Mouse (Mus musculus) heart, postnatal 0 days (tissue): Measurements from ENCODE around the gene Vmn1r234. TPM values are rescaled to one million over a fixed set of nuclear protein-coding genes. Genes with fewer than 3 reads are reported as not detected.
"Not testable (repeated sequence)": the region's sequence is repeated elsewhere in the genome, so short reads cannot be mapped to it uniquely, and the experiment has no call there.

ENCODE experiments used
- ATAC-seq: fragments of 200-750 bp; cut with Nextera tagmentation; 2 replicates; pipeline ENCODE4 v1.8.0; 2017; ENCODE audit warnings: low read depth, moderate number of reproducible peaks, moderate library complexity; ENCODE audit not compliant: insufficient read depth
- DNase-seq: peaks from one replicate; pipeline ENCODE4 v3.0.0-alpha.2; 2016; ENCODE audit warnings: low spot score
- H3K27ac ChIP-seq: fragments of 300-500 bp; sonication (generic); 2 replicates; pipeline ENCODE4 v1.5.1; 2014; ENCODE audit warnings: low read depth, mild to moderate bottlenecking
- H3K27me3 ChIP-seq: fragments of 300-500 bp; sonication (generic); 2 replicates; pipeline ENCODE4 v1.6.1; 2014; ENCODE audit warnings: low read length, mixed read lengths; ENCODE audit not compliant: control insufficient read depth, insufficient read depth
- H3K36me3 ChIP-seq: fragments of 300-500 bp; sonication (generic); replicated peaks from 2 replicates; pipeline ENCODE4 v1.6.1; 2014; ENCODE audit warnings: low read length, mixed read lengths; ENCODE audit not compliant: control insufficient read depth, insufficient read depth
- H3K4me1 ChIP-seq: fragments of 300-500 bp; sonication (generic); 2 replicates; pipeline ENCODE4 v1.6.1; 2014; ENCODE audit warnings: antibody characterized with exemption; ENCODE audit not compliant: control insufficient read depth, insufficient read depth
- H3K4me2 ChIP-seq: fragments of 300-500 bp; sonication (generic); 2 replicates; pipeline ENCODE4 v1.6.1; 2014; ENCODE audit warnings: low read depth, mild to moderate bottlenecking, low read length, moderate library complexity
- H3K4me3 ChIP-seq: fragments of 300-500 bp; sonication (generic); 2 replicates; pipeline ENCODE4 v1.5.1; 2014; ENCODE audit warnings: low read depth, low read length
- H3K9ac ChIP-seq: fragments of 300-500 bp; sonication (generic); replicated peaks from 2 replicates; pipeline ENCODE4 v1.6.1; 2014; ENCODE audit warnings: low read depth, low read length, mixed read lengths
- H3K9me3 ChIP-seq: fragments of 300-500 bp; sonication (generic); replicated peaks from 2 replicates; pipeline ENCODE4 v1.6.1; 2016; ENCODE audit warnings: low read length; ENCODE audit not compliant: control insufficient read depth
- CTCF ChIP-seq: IDR thresholded peaks from 2 replicates; pipeline ENCODE4 v1.5.1; 2016; ENCODE audit warnings: antibody characterized with exemption, control low read depth, low read depth
- EP300 ChIP-seq: IDR thresholded peaks from 2 replicates; pipeline ENCODE4 v1.6.1; 2016; ENCODE audit warnings: antibody characterized with exemption, low read depth
- WGBS: fragments of 180-500 bp; shearing (Covaris S2); extraction: QIAGEN DNeasy Blood & Tissue Kit; methylation state at CpG from one replicate; pipeline ENCODE4 v1.1.7; 2014; 5-methylcytosine and 5-hydroxymethylcytosine counted together
- polyA plus RNA-seq: library from polyadenylated mRNA; unstranded; fragments of >200 nt; fragmentation: Nextera tagmentation; extraction: Ambion mirVana; gene quantifications from 2 replicates; pipeline ENCODE4 v1.2.1, GENCODE M21; 2015
- total RNA-seq: library from RNA; depleted of rRNA; stranded (reverse); fragments of >200 nt; gene quantifications from 2 replicates; pipeline ENCODE4 v1.2.3, GENCODE M21; 2014; ENCODE audit warnings: low replicate concordance; rRNA removed

The Vmn1r234 gene
- not detected in 2 replicates for total RNA-seq
- polyA plus RNA-seq, result not detected in 2 replicates

DNA sequence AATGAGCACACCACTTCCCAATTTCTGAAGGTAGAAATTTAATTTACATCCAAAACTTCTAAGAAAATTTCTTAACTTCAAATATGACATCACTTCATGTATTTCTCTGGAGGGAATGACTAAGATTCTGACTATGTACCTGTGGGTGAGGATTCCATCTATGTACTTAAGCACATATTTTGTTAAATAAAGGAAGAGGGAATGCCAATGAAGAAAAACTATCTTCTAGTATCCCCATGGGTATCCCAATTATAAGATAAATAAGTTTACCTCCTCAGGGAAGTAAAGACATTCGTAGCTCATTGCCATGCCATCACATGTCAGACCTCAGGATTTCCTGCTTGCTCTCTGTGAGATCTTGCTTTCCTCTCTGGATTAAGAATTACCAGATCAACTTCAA lies at the start of gene Vmn1r234:
Gene Vmn1r234, plus strand, starts transcription at position 301 of the 400 bp plus-strand sequence.
- WGBS, result 61% methylated on average over 1 of the region's 1 CpGs
- no peak for ATAC-seq
- no peak for TF ChIP-seq EP300

DNA sequence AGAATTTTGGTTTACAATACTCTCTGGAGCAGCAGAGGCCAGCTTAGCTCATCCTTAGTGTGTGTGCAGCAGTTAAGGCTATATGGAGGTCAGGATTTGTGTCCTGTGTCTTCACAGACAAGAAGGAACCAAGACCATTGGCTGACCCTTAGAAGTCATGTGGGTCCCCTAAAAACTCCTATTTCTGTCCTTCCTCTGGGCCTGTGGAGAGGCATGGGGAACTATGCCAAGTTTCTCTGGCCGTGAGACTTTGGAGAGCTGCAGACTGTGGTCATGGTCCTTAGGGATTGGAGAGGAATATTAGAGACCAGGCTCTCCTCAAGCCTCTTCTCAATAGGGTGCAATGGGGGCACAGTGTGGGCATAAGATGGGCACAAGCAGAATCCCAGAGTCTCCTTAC lies 14.8 kb upstream of the Vmn1r234 start:
- H3K9ac ChIP-seq, ATAC-seq, H3K27me3 ChIP-seq, H3K9me3 ChIP-seq, H3K4me3 ChIP-seq, H3K4me2 ChIP-seq, H3K27ac ChIP-seq, DNase-seq, H3K4me1 ChIP-seq, H3K36me3 ChIP-seq: not testable (repeated sequence)
- 47% methylated on average over 1 of the region's 1 CpGs for WGBS

More for the DNA sequence above, at the start of gene Vmn1r234:
- no peaks in the 10 kb centered on the region for H3K9me3 ChIP-seq
- no peaks in the 10 kb centered on the region for H3K4me1 ChIP-seq
- no peak for DNase-seq
- H3K4me2 ChIP-seq, result no peak within 1 kb of the TSS
- no peaks in the 10 kb centered on the region for H3K36me3 ChIP-seq
- H3K9ac ChIP-seq, result no peak within 1 kb of the TSS
- no peak within 1 kb of the TSS for H3K27ac ChIP-seq
- no peaks in the 10 kb centered on the region for H3K27me3 ChIP-seq
- H3K4me3 ChIP-seq, result no peak within 1 kb of the TSS

GRCm38 (mm10) chr17:21231654-21232053 lies 5.8 kb downstream of the Vmn1r234 start:
- no peaks in the 10 kb centered on the region for H3K36me3 ChIP-seq
- H3K27me3 ChIP-seq, result no peaks in the 10 kb centered on the region
- no peak for TF ChIP-seq EP300
- TF ChIP-seq CTCF, result peak; percentile 71
- no peak overlapping the region for H3K4me3 ChIP-seq
- no peaks in the 10 kb centered on the region for H3K9me3 ChIP-seq
- no peak overlapping the region for H3K27ac ChIP-seq
- WGBS, result 28% methylated on average over 9 of the region's 9 CpGs
- DNase-seq (peak; percentile 19), ATAC-seq (no peak)
- H3K4me1 ChIP-seq, result no peaks in the 10 kb centered on the region
- no peak overlapping the region for H3K4me2 ChIP-seq
- H3K9ac ChIP-seq, result no peak overlapping the region

DNA sequence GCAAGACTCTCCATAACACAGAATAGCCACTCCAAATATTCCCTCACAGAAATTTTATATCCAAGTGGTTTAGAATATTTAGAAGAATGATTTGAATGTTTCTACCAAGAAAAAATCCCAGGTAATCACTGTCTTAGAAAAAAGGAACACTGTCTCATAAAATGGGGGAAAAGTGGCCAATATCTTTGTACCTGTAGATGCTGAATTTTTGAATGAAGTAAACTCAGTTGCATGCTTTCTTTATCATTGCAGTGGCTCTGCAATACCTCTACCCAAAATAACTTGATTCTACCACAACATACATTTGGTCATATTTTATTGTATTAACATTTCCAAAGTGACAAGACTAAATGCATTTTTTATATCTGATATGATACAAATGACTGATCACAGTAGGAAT lies 30.2 kb downstream of the Vmn1r234 start, which contains the start of gene Vmn1r235:
Gene Vmn1r235, plus strand, starts transcription at position 301 of the 400 bp plus-strand sequence.
- Histone ChIP-seq H3K4me2 (no peak within 1 kb of the TSS), H3K4me3 (no peak within 1 kb of the TSS), H3K9ac (no peak within 1 kb of the TSS), H3K27me3 (no peaks in the 10 kb centered on the region), H3K4me1 (no peaks in the 10 kb centered on the region), H3K9me3 (no peaks in the 10 kb centered on the region), H3K36me3 (no peaks in the 10 kb centered on the region), H3K27ac (no peak within 1 kb of the TSS)
- DNase-seq (no peak), ATAC-seq (no peak)
- TF ChIP-seq EP300 (no peak), CTCF (no peak)

DNA sequence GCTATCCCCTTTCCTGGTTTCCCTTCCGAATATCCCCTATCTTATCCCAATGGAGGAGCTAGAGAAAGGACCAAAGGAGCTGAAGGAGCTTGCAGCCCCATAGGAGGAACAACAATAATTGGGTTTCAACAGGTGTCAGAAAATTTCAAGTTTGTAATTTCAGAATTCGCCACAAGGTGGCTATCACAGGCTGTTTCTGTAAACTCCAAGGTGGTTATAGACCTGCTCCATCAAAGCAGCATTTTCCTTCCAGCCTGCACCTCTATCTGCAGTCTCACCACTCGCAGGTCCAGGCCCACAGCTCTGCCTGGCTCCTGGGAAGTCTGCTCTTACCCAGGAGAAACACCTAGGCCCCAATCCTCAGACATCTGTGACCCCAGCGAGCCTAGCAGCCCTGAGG lies 46.2 kb downstream of the Vmn1r234 start:
- ATAC-seq, result peak; percentile 36; the same call in 1 of the 2 replicates
- H3K9me3 ChIP-seq, result no peaks in the 10 kb centered on the region
- DNase-seq, result peak; percentile 12
- no peak overlapping the region for H3K4me2 ChIP-seq
- H3K27me3 ChIP-seq, result no peaks in the 10 kb centered on the region
- no peak overlapping the region for H3K9ac ChIP-seq
- no peaks in the 10 kb centered on the region for H3K4me1 ChIP-seq
- H3K4me3 ChIP-seq, result no peak overlapping the region
- WGBS, result 5% methylated on average over 4 of the region's 4 CpGs
- H3K36me3 ChIP-seq, result no peaks in the 10 kb centered on the region
- no peak overlapping the region for H3K27ac ChIP-seq
- TF ChIP-seq CTCF, result peak; percentile 56
- no peak for TF ChIP-seq EP300

DNA sequence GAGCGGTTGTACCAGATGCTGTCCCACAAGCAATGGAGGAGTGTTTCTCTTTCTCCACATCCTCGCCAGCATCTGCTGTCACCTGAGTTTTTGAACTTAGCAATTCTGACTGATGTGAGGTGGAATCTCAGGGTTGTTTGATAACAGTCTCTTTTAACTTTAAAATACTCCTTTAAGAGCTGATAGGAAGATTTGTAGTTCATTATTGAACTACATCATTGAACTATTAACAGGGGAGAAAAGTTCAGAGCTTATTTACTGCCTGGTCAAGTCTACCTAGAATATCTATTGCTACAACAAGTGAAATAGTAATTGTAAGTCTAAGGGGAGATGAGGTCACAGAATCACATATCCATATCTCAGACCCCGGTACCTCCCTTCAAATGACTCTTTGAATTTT lies 56.8 kb downstream of the Vmn1r234 start, which contains the start of gene Vmn1r236:
Gene Vmn1r236, plus strand, starts transcription at position 301 of the 400 bp plus-strand sequence.
- no peak within 1 kb of the TSS for H3K27ac ChIP-seq
- 64% methylated on average over 3 of the region's 3 CpGs for WGBS
- H3K27me3 ChIP-seq, result no peaks in the 10 kb centered on the region
- no peaks in the 10 kb centered on the region for H3K9me3 ChIP-seq
- H3K9ac ChIP-seq, result no peak within 1 kb of the TSS
- H3K4me1 ChIP-seq, result no peaks in the 10 kb centered on the region
- DNase-seq (no peak), ATAC-seq (no peak)
- H3K4me2 ChIP-seq, result no peak within 1 kb of the TSS
- H3K36me3 ChIP-seq, result no peaks in the 10 kb centered on the region
- no peak within 1 kb of the TSS for H3K4me3 ChIP-seq
- TF ChIP-seq CTCF (no peak), EP300 (no peak)
